Mouse (Mus musculus) hindbrain, embryonic 11.5 days (tissue): Measurements from ENCODE around the gene Cdk14. TPM values are rescaled to one million over a fixed set of nuclear protein-coding genes. Genes with fewer than 3 reads are reported as not detected.
"Not testable (repeated sequence)": the region's sequence is repeated elsewhere in the genome, so short reads cannot be mapped to it uniquely, and the experiment has no call there.

Source experiments
- ATAC-seq: fragments of 200-750 bp; cut with Nextera tagmentation; 2 replicates; pipeline ENCODE4 v1.8.0; 2017; ENCODE audit warnings: mild to moderate bottlenecking, moderate TSS enrichment, moderate library complexity; ENCODE audit not compliant: low FRiP score
- DNase-seq: peaks from one replicate; pipeline ENCODE4 v3.0.0-alpha.2; 2015; ENCODE audit warnings: low spot score
- H3K27ac ChIP-seq: fragments of 300-500 bp; sonication (generic); 2 replicates; pipeline ENCODE4 v1.5.1; 2014; ENCODE audit warnings: mild to moderate bottlenecking, low read depth, low read length
- H3K27me3 ChIP-seq: fragments of 300-500 bp; sonication (generic); 2 replicates; pipeline ENCODE4 v1.6.1; 2014; ENCODE audit warnings: mild to moderate bottlenecking, low read length, moderate library complexity, mixed read lengths; ENCODE audit not compliant: control insufficient read depth, insufficient read depth
- H3K36me3 ChIP-seq: fragments of 300-500 bp; sonication (generic); 2 replicates; pipeline ENCODE4 v1.6.1; 2014; ENCODE audit warnings: mild to moderate bottlenecking, low read length, moderate library complexity, mixed read lengths; ENCODE audit not compliant: control insufficient read depth, insufficient read depth
- H3K4me1 ChIP-seq: fragments of 300-500 bp; sonication (generic); replicated peaks from 2 replicates; pipeline ENCODE4 v1.6.1; 2014; ENCODE audit warnings: low read length, mixed read lengths; ENCODE audit not compliant: control insufficient read depth, insufficient read depth
- H3K4me2 ChIP-seq: fragments of 300-500 bp; sonication (generic); replicated peaks from 2 replicates; pipeline ENCODE4 v1.6.1; 2014; ENCODE audit warnings: mild to moderate bottlenecking, low read depth, low read length
- H3K4me3 ChIP-seq: fragments of 300-500 bp; sonication (generic); 2 replicates; pipeline ENCODE4 v1.5.1; 2014; ENCODE audit warnings: low read depth, low read length
- H3K9ac ChIP-seq: fragments of 300-500 bp; sonication (generic); 2 replicates; pipeline ENCODE4 v1.6.1; 2014; ENCODE audit warnings: low read depth, low read length
- H3K9me3 ChIP-seq: fragments of 300-500 bp; sonication (generic); 2 replicates; pipeline ENCODE4 v1.6.1; 2016; ENCODE audit warnings: low read length; ENCODE audit not compliant: control insufficient read depth
- WGBS: fragments of 180-500 bp; shearing (Covaris S2); extraction: QIAGEN DNeasy Blood & Tissue Kit; methylation state at CpG from one replicate; pipeline ENCODE4 v1.1.7; 2014; 5-methylcytosine and 5-hydroxymethylcytosine counted together
- polyA plus RNA-seq: library from polyadenylated mRNA; unstranded; fragments of >200 nt; fragmentation: Nextera tagmentation; extraction: Ambion mirVana; gene quantifications from 2 replicates; pipeline ENCODE4 v1.2.1, GENCODE M21; 2014

Cdk14 gene
- polyA plus RNA-seq, 1 experiment from 2014 or later, result 35.7 TPM

DNA sequence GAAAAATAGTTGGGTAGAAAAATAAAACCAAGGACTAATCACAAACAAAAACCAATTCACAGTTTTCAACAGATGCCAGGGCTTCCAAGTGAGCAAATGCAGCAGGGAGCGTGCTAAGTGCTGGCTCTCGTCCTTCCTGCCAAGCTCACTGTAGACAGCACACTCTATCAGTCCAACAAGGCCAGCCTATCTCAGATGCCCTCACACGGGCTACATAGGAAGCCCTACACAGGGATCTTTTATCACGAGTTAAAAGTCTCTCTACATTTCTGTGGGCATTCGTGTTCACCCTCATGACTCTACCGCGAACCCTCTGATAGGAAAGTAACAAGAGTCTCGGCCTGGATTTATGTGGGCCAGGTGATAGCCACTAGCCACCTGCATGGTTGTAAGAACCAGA, 78.5 kb downstream of the Cdk14 start:
- no peaks in the 10 kb centered on the region for H3K36me3 ChIP-seq
- H3K4me1 ChIP-seq, result no peaks in the 10 kb centered on the region
- no peak for ATAC-seq
- no peak overlapping the region for H3K4me2 ChIP-seq
- no peak for DNase-seq
- no peak overlapping the region for H3K9ac ChIP-seq
- 91% methylated on average over 8 of the region's 8 CpGs for WGBS
- H3K27ac ChIP-seq, result no peak overlapping the region
- H3K27me3 ChIP-seq, result no peaks in the 10 kb centered on the region
- H3K9me3 ChIP-seq, result no peaks in the 10 kb centered on the region
- H3K4me3 ChIP-seq, result no peak overlapping the region

DNA sequence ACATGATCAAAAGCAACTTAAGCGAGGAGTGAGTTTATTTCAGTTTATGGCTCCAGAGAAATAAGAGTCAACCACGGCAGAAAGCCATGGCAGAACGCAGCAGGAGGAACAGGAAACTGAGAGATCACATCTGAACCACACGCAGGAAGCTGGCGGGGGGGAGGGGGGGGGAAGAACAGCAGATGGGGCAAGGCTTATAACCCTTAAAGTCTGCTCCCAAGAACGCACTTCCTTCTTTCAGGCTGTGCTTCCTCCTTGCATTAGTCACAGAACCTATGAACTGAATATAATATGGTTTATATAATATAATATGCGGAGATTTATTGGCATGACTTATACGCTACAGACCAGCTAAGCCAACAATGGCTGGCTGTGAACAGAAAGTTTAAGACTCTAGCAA, 86.2 kb downstream of the Cdk14 start:
- H3K27ac ChIP-seq, result no peak overlapping the region
- H3K4me2 ChIP-seq, result no peak overlapping the region
- ATAC-seq (no peak), DNase-seq (no peak)
- no peak overlapping the region for H3K9ac ChIP-seq
- H3K4me3 ChIP-seq, result no peak overlapping the region
- no peaks in the 10 kb centered on the region for H3K4me1 ChIP-seq
- H3K36me3 ChIP-seq, result no peaks in the 10 kb centered on the region
- 98% methylated on average over 8 of the region's 8 CpGs for WGBS
- no peaks in the 10 kb centered on the region for H3K27me3 ChIP-seq
- no peaks in the 10 kb centered on the region for H3K9me3 ChIP-seq

DNA sequence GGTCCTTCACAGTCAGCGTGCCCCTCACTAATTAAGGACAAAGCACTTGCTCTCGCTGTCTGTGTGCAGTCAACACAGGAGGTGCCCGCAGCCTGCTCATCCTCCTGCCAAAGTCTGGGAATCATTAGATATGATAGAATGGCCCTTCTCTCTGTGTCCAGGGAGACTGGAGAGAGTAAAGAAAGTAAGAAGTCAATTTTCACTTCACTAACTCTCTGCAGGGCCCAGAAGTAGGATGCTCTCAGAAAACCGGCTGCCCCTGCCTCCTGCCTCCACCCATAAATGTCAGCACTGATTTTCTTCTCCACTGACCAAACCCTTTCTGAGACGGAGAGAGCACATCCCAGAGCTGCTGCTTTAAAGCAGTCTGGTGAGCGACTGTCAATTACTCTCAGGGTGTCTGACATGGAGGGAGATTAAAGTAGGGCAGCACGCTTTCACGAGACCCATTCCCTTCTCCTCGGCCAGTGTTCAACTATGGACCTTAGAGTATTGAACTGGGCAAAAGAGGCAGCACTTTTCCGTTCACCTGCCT, 89.1 kb downstream of the Cdk14 start:
- DNase-seq (no peak), ATAC-seq (no peak)
- Histone ChIP-seq H3K27me3 (no peaks in the 10 kb centered on the region), H3K36me3 (no peaks in the 10 kb centered on the region), H3K27ac (no peak overlapping the region), H3K4me3 (no peak overlapping the region), H3K4me1 (no peaks in the 10 kb centered on the region), H3K4me2 (no peak overlapping the region), H3K9me3 (no peaks in the 10 kb centered on the region), H3K9ac (no peak overlapping the region)
- 73% methylated on average over 10 of the region's 10 CpGs for WGBS

DNA sequence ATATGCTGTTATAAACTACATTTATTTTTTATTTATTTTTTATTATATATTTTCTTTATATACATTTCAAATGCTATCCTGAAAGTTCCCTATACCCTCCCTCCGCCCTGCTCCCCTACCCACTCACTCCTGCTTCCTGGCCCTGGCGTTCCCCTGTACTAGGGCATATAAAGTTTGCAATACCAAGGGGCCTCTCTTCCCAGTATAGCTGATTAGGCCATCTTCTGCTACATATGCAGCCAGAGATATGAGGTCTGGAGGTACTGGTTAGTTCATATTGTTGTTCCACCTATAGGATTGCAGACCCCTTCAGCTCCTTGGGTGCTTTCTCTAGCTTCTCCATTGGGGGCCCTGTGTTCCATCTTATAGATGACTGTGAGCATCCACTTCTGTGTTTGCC, 91.1 kb downstream of the Cdk14 start:
- H3K9me3 ChIP-seq, H3K4me3 ChIP-seq, H3K36me3 ChIP-seq, H3K9ac ChIP-seq, DNase-seq, ATAC-seq, H3K4me2 ChIP-seq, H3K27ac ChIP-seq, H3K4me1 ChIP-seq, H3K27me3 ChIP-seq: not testable (repeated sequence)
- 100% methylated on average over 2 of the region's 2 CpGs for WGBS

GRCm38 (mm10) chr5:5326716-5327115, 93.4 kb downstream of the Cdk14 start:
- Histone ChIP-seq H3K27me3 (no peaks in the 10 kb centered on the region), H3K36me3 (no peaks in the 10 kb centered on the region), H3K4me3 (no peak overlapping the region), H3K27ac (no peak overlapping the region), H3K4me1 (no peaks in the 10 kb centered on the region), H3K4me2 (no peak overlapping the region), H3K9me3 (no peaks in the 10 kb centered on the region), H3K9ac (no peak overlapping the region)
- no peak for ATAC-seq
- no peak for DNase-seq
- 93% methylated on average over 2 of the region's 2 CpGs for WGBS

GRCm38 (mm10) chr5:5322699-5323098, 97.4 kb downstream of the Cdk14 start:
- H3K9me3 ChIP-seq, result no peaks in the 10 kb centered on the region
- no peaks in the 10 kb centered on the region for H3K36me3 ChIP-seq
- no peaks in the 10 kb centered on the region for H3K4me1 ChIP-seq
- no peak overlapping the region for H3K4me2 ChIP-seq
- no peak overlapping the region for H3K9ac ChIP-seq
- no peak for ATAC-seq
- no peaks in the 10 kb centered on the region for H3K27me3 ChIP-seq
- DNase-seq, result no peak
- 88% methylated on average over 8 of the region's 8 CpGs for WGBS
- H3K4me3 ChIP-seq, result no peak overlapping the region
- no peak overlapping the region for H3K27ac ChIP-seq

DNA sequence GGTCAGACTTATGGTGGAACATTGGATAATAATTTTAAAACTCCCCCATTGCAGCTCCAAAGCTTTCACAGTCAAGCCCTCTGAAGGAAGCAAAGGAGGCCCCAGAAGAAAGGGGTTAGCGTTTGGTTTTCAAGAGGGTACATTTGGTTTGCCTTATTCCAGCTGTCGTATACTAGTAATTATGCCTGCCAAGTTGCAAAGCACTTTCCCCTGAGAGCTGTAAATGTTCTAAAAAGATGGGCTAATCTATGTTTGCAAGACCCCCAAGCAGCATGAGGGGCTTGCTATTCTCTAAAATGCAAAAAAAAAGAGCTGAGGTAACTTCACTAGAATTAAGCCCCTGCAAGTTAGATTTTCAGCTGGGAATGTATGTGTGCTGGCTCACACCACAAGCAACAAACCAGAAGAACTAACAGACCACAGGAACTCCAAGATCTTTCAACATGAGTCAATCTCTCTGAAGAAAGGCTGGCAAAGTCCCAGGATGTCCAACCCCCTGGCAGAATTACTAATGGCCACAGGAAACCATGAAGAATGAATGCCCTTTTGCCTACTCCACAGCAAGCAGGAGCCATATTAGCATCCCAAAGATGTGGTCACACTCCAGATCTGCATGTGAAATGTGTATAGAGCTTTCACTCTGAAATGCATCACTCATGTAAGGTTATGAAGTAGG, 99.5 kb downstream of the Cdk14 start:
- no peaks in the 10 kb centered on the region for H3K27me3 ChIP-seq
- no peaks in the 10 kb centered on the region for H3K4me1 ChIP-seq
- no peak overlapping the region for H3K4me2 ChIP-seq
- no peak overlapping the region for H3K27ac ChIP-seq
- H3K4me3 ChIP-seq, result no peak overlapping the region
- ATAC-seq, result no peak
- H3K9me3 ChIP-seq, result no peaks in the 10 kb centered on the region
- H3K9ac ChIP-seq, result no peak overlapping the region
- no peaks in the 10 kb centered on the region for H3K36me3 ChIP-seq
- DNase-seq, result no peak
- 81% methylated on average over 2 of the region's 2 CpGs for WGBS

DNA sequence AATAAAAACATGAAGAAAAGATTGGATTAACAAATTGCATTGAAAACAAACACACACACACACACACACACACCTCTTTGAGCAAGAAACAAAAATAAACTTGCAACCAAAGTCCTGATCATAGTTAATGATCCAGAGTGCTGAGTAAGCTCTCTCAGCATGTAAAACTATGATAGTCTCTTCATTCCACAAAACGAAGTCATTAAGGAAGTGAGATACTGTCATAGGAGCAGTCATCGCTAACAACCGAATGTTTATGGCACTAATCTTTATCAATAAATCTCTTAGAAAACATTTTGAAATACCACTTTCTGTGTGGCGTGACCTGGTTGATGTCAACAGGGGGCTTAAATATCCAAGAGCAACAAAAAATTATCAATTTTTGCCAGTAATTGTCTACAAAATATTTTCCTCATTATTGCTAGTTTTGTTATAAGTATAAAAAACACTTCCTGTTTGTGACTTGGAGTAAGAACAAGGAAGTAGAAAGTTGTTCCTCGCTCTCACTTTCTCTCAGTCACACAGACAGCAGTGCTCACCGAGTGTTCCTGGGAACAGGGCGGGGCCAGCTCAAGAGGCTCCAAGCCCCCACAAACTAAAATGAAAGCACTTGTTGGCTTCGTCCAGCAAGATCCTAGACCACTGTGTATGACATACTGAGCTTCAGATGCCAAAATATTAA, 100.1 kb downstream of the Cdk14 start:
- 89% methylated on average over 8 of the region's 8 CpGs for WGBS

DNA sequence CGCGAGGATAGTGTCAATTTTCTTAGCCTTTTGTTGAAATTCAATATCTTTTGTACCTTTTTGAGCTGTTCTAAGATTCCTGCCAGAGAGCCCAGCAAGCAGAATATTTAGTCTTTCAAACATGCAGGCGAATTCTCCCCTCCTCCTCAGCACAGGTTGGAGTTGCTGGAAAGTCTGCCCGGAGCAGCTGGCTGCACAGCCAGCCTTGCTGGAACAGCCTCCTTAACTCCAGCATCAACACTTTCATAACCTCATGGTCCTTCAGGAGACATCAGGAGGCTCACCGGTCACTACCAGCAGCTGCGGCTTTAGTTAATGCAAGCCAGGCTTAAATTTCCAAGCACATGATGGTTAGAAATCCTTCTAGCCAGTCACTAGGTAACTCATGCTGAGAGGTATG, 105.8 kb downstream of the Cdk14 start:
- ATAC-seq, result no peak
- Histone ChIP-seq H3K4me2 (no peak overlapping the region), H3K9ac (no peak overlapping the region), H3K4me3 (no peak overlapping the region), H3K27me3 (no peaks in the 10 kb centered on the region), H3K27ac (no peak overlapping the region), H3K36me3 (no peaks in the 10 kb centered on the region), H3K9me3 (no peaks in the 10 kb centered on the region), H3K4me1 (no peaks in the 10 kb centered on the region)
- WGBS, result 79% methylated on average over 6 of the region's 6 CpGs
- DNase-seq, result no peak

More for the DNA sequence above, 100.1 kb downstream of the Cdk14 start:
- H3K27me3 ChIP-seq, result no peaks in the 10 kb centered on the region
- H3K9me3 ChIP-seq, result no peaks in the 10 kb centered on the region
- no peak overlapping the region for H3K9ac ChIP-seq
- no peaks in the 10 kb centered on the region for H3K4me1 ChIP-seq
- H3K4me2 ChIP-seq, result no peak overlapping the region
- H3K27ac ChIP-seq, result no peak overlapping the region
- no peak for DNase-seq
- H3K4me3 ChIP-seq, result no peak overlapping the region
- no peak for ATAC-seq
- H3K36me3 ChIP-seq, result no peaks in the 10 kb centered on the region
